Mouse (Mus musculus): ENCODE data around the gene H1f0. TPM values are rescaled to one million over a fixed set of nuclear protein-coding genes. Genes with fewer than 3 reads are reported as not detected.
A peak's percentile ranks its signal among the peaks of the same experiment; 100 is the strongest.
"Not testable (repeated sequence)": the region's sequence is repeated elsewhere in the genome, so short reads cannot be mapped to it uniquely, and the experiment has no call there.

The H1f0 gene
- polyA plus RNA-seq, 1 experiment from 2014 or later, result 183 TPM

- H3K9ac ChIP-seq, result peak overlapping the region; percentile 97
- H3K4me1 ChIP-seq, result peaks cover 57% of the 10 kb centered on the region
- no peaks in the 10 kb centered on the region for H3K27me3 ChIP-seq (replicated peaks)
- peak overlapping the region; percentile 90 for H3K27ac ChIP-seq
- no peaks in the 10 kb centered on the region for H3K36me3 ChIP-seq (replicated peaks)
- H3K4me3 ChIP-seq, result peak overlapping the region; percentile 85
- WGBS, result 22% methylated on average over 16 of the region's 16 CpGs
- no peaks in the 10 kb centered on the region for H3K9me3 ChIP-seq
- ATAC-seq (replicated peaks), result no peak; the same call in 1 of the 2 replicates
- peak overlapping the region; percentile 89 for H3K4me2 ChIP-seq
Observed at GRCm38 (mm10) chr15:79028823-79029484, 704 bp downstream of the H1f0 start.

- Histone ChIP-seq H3K4me1 (peaks cover 57% of the 10 kb centered on the region), H3K27ac (peak overlapping the region; percentile 38; the same call in 1 of the 2 replicates), H3K4me3 (peak overlapping the region; percentile 85), H3K4me2 (peak overlapping the region; percentile 89), H3K9me3 (no peaks in the 10 kb centered on the region), H3K9ac (peak overlapping the region; percentile 97), H3K36me3 (replicated peaks) (no peaks in the 10 kb centered on the region), H3K27me3 (replicated peaks) (no peaks in the 10 kb centered on the region)
- no peak for ATAC-seq (replicated peaks)
- 7% methylated on average over 11 of the region's 11 CpGs for WGBS
Observed at GRCm38 (mm10) chr15:79029519-79030241, 1.4 kb downstream of the H1f0 start.

- ATAC-seq (replicated peaks), result peak; percentile 72
- Histone ChIP-seq H3K27ac (peak overlapping the region; percentile 67; the same call in 1 of the 2 replicates), H3K9me3 (no peaks in the 10 kb centered on the region), H3K36me3 (replicated peaks) (no peaks in the 10 kb centered on the region), H3K4me3 (peak overlapping the region; percentile 85), H3K4me2 (peak overlapping the region; percentile 89), H3K27me3 (replicated peaks) (no peaks in the 10 kb centered on the region), H3K9ac (peak overlapping the region; percentile 48), H3K4me1 (peaks cover 51% of the 10 kb centered on the region)
- 1% methylated on average over 52 of the region's 52 CpGs for WGBS
Observed at GRCm38 (mm10) chr15:79030551-79031435, 2.5 kb downstream of the H1f0 start.

- not testable (repeated sequence) for H3K9me3 ChIP-seq; ATAC-seq (replicated peaks); H3K36me3 ChIP-seq (replicated peaks); H3K27me3 ChIP-seq (replicated peaks); H3K4me2 ChIP-seq; H3K27ac ChIP-seq; H3K4me3 ChIP-seq; H3K9ac ChIP-seq
- peaks cover 46% of the 10 kb centered on the region for H3K4me1 ChIP-seq
- WGBS, result 89% methylated on average over 5 of the region's 5 CpGs
Observed at GRCm38 (mm10) chr15:79031908-79032307, 3.7 kb downstream of the H1f0 start.

GRCm38 (mm10) chr15:79037913-79038328, 9.7 kb downstream of the H1f0 start:
- no peak overlapping the region for H3K4me3 ChIP-seq
- no peak overlapping the region for H3K27ac ChIP-seq
- H3K9me3 ChIP-seq, result no peaks in the 10 kb centered on the region
- peak overlapping the region; percentile 5; the same call in 1 of the 2 replicates for H3K4me2 ChIP-seq
- ATAC-seq (replicated peaks), result no peak
- H3K4me1 ChIP-seq, result peaks cover 26% of the 10 kb centered on the region
- H3K9ac ChIP-seq, result no peak overlapping the region
- peaks cover 35% of the 10 kb centered on the region for H3K27me3 ChIP-seq (replicated peaks)
- no peaks in the 10 kb centered on the region for H3K36me3 ChIP-seq (replicated peaks)
- WGBS, result 12% methylated on average over 14 of the region's 14 CpGs

- no peak overlapping the region for H3K27ac ChIP-seq
- no peaks in the 10 kb centered on the region for H3K9me3 ChIP-seq
- H3K4me1 ChIP-seq, result peaks cover 30% of the 10 kb centered on the region
- WGBS, result 68% methylated on average over 10 of the region's 10 CpGs
- no peak for ATAC-seq (replicated peaks)
- peaks cover 38% of the 10 kb centered on the region for H3K27me3 ChIP-seq (replicated peaks)
- no peak overlapping the region for H3K4me3 ChIP-seq
- no peak overlapping the region for H3K4me2 ChIP-seq
- H3K9ac ChIP-seq, result no peak overlapping the region
- no peaks in the 10 kb centered on the region for H3K36me3 ChIP-seq (replicated peaks)
Observed at GRCm38 (mm10) chr15:79038331-79038730, 10.1 kb downstream of the H1f0 start.

- Histone ChIP-seq H3K27ac (no peak overlapping the region), H3K9me3 (no peaks in the 10 kb centered on the region), H3K4me1 (peaks cover 33% of the 10 kb centered on the region), H3K36me3 (replicated peaks) (no peaks in the 10 kb centered on the region), H3K27me3 (replicated peaks) (peaks cover 43% of the 10 kb centered on the region), H3K4me3 (no peak overlapping the region), H3K4me2 (no peak overlapping the region), H3K9ac (no peak overlapping the region)
- ATAC-seq (replicated peaks), result no peak; the same call in 1 of the 2 replicates
- 23% methylated on average over 7 of the region's 7 CpGs for WGBS
Observed at GRCm38 (mm10) chr15:79038853-79039252, 10.6 kb downstream of the H1f0 start.

GRCm38 (mm10) chr15:79040501-79041416, 12.5 kb downstream of the H1f0 start:
- Histone ChIP-seq H3K9ac (peak overlapping the region; percentile 30; the same call in 1 of the 2 replicates), H3K27ac (no peak overlapping the region), H3K9me3 (no peaks in the 10 kb centered on the region), H3K4me1 (peaks cover 33% of the 10 kb centered on the region), H3K4me3 (peak overlapping the region; percentile 30), H3K4me2 (peak overlapping the region; percentile 46), H3K36me3 (replicated peaks) (no peaks in the 10 kb centered on the region), H3K27me3 (replicated peaks) (peaks cover 49% of the 10 kb centered on the region)
- ATAC-seq (replicated peaks), result no peak
- 24% methylated on average over 24 of the region's 24 CpGs for WGBS

- ATAC-seq (replicated peaks), result no peak
- peaks cover 49% of the 10 kb centered on the region for H3K27me3 ChIP-seq (replicated peaks)
- peak within 1 kb of the TSS; percentile 49 for H3K27ac ChIP-seq
- peak within 1 kb of the TSS; percentile 61 for H3K4me3 ChIP-seq
- WGBS, result 79% methylated on average over 6 of the region's 6 CpGs
- H3K4me2 ChIP-seq, result peak within 1 kb of the TSS; percentile 90
- peak within 1 kb of the TSS; percentile 59 for H3K9ac ChIP-seq
- no peaks in the 10 kb centered on the region for H3K36me3 ChIP-seq (replicated peaks)
- H3K9me3 ChIP-seq, result no peaks in the 10 kb centered on the region
- H3K4me1 ChIP-seq, result peaks cover 33% of the 10 kb centered on the region
Observed at GRCm38 (mm10) chr15:79041585-79041984, 13.3 kb downstream of the H1f0 start, which contains the start of gene Galr3. TSS of gene Galr3 (plus strand) at chr15:79041885.

- under 1% methylated on average over 105 of the region's 105 CpGs for WGBS
- peak overlapping the region; percentile 49 for H3K27ac ChIP-seq
- H3K4me3 ChIP-seq, result peak overlapping the region; percentile 61
- H3K9me3 ChIP-seq, result no peaks in the 10 kb centered on the region
- H3K4me1 ChIP-seq, result peaks cover 29% of the 10 kb centered on the region
- H3K4me2 ChIP-seq, result peak overlapping the region; percentile 90
- H3K27me3 ChIP-seq (replicated peaks), result peaks cover 49% of the 10 kb centered on the region
- ATAC-seq (replicated peaks), result peak; percentile 51
- no peaks in the 10 kb centered on the region for H3K36me3 ChIP-seq (replicated peaks)
- H3K9ac ChIP-seq, result peak overlapping the region; percentile 59
Observed at GRCm38 (mm10) chr15:79042721-79043491, 14.7 kb downstream of the H1f0 start.
